Mouse (Mus musculus): ENCODE data around the gene Crocc.

Crocc gene

DNA sequence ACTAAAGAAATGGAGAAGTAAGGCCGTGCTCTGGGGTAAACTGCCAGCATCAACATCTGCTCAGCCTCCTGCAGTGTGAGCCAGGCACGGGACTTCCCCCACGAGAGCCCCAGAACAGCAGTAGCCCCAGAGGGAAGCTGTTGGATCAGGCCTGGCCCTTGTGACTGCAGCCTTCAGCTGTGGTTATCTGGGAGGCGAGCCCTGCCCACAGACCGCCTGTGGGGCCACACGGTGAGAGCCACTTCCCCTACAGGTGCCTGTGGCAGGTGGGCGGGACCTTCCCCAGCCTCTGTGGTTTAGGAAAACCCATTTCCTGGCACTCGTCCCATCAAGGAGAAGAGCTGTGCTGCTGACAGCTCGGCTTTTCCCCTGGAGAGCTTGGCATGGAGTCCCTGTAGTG, 76.9 kb downstream of the Crocc start:
- no peak for DNase-seq

GRCm38 (mm10) chr4:140982808-140983207, 77.5 kb downstream of the Crocc start:
- DNase-seq: no peak

GRCm38 (mm10) chr4:140981605-140982004, 78.7 kb downstream of the Crocc start:
- DNase-seq: peak; percentile 24

- no peak for DNase-seq
These were observed 82.3 kb downstream of the Crocc start for GRCm38 (mm10) chr4:140977886-140978692.

GRCm38 (mm10) chr4:140977278-140977677, 83.1 kb downstream of the Crocc start:
- DNase-seq: no peak

GRCm38 (mm10) chr4:140975356-140975755, 85.0 kb downstream of the Crocc start:
- no peak for DNase-seq

GRCm38 (mm10) chr4:140974408-140974807, 85.9 kb downstream of the Crocc start:
- DNase-seq: no peak

- no peak for DNase-seq
These were observed 88.7 kb downstream of the Crocc start for GRCm38 (mm10) chr4:140971691-140972090.

DNA sequence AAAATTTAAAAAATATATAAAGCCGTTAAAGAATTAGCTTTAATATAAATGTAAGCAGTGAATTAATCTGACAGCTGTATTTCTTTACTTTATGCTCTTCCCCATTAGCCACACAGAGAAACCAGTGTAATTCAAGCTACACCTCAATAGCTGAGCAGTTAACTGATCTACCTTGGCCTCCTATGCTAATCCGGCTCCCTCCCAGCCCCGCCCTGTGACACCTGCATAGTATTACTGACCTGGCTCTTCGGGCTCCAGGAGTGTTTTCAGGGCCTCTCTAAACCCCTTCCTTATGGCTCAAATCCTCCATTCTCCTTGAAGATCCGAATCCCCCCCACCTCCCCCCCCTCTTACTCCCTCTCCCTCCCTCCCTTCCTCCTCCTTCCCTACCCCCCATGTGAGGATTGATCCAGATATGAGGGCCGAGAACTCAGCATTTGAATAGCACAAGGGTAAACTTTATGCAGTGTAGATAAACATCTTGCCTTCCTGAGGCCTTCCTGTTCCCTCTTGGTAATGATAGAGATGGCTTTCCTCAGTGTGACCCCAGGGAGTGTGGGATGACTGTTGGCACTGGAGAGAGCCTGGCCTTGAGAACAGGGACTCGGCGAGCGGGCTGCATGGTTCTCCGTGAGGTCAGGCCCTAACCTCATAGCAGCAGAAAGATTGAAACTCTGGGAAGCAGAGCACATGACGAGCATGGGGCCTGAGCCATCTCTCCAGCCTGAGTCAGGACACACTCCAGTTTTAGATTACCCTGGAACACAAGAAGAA, 92.8 kb downstream of the Crocc start:
- DNase-seq: no peak

All from cerebellum, adult 9-11 months (tissue).